Mouse (Mus musculus) embryo, embryonic 9.5 days (tissue): ENCODE results near the gene Tfb1m.

Source experiments
- DNase-seq: peaks from one replicate; pipeline ENCODE4 v3.0.0-alpha.2; 2017; ENCODE audit errors: extremely low spot score

The Tfb1m gene

DNA sequence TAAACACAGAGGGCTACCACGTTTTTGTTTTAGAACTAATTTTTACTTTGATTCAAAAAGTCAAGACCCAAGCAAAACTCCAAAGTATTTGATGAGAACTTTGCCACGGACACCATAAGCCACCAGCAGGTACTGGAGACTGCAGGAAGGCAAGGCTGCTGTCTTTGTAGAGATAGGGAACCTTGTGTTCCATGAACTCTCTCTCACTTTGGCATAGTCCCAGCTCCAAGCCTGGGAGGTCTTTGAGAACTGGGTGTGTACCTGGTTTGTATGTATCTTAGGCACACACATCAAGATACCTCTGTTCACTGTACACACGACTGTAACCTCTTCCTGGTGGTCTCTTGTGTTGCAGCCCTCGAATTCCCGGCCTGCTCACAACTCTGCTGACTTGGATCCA, 43.3 kb downstream of the Tfb1m start:
- no peak for DNase-seq

DNA sequence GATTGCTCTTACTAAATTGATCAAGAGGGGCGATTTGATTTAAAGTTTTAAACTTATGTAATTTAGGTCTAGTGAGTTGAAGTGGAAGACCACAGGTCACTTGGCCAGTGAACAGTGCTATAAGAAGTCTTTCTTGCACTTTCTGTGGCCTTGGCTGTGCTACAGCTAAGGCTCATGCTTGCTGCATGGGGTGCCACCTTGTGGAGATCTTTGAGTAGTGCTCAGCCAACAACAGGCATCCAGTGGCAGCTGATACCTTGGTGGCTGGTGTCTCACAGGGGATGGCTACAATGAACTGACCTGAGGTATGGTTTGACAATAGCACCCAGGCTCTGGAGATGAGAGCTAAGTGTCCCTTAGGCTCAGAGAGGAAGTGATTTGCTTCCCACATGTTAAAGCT, 47.7 kb downstream of the Tfb1m start:
- peak; percentile 49 for DNase-seq

DNA sequence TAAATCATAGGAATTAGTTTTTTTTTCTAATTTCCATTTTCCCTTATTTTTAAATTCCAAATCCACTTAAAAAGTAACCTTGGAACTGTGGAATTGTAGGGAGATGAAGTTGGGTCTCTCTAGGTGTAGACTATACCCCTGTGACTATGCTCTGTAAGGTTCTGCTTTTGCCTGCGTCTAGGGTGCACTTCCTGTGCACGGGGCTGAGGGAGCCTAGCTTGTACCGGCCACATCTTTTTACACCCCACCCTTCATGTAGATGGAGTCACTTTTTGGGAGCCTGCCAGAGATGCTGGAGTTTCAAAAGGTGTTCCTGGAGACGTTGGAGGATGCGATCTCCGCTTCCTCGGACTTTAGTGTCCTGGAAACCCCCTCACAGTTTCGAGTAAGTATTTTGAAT, 51.1 kb downstream of the Tfb1m start:
- DNase-seq = no peak

- no peak for DNase-seq
Measured at GRCm38 (mm10) chr17:3505711-3506110, 51.9 kb downstream of the Tfb1m start.

DNA sequence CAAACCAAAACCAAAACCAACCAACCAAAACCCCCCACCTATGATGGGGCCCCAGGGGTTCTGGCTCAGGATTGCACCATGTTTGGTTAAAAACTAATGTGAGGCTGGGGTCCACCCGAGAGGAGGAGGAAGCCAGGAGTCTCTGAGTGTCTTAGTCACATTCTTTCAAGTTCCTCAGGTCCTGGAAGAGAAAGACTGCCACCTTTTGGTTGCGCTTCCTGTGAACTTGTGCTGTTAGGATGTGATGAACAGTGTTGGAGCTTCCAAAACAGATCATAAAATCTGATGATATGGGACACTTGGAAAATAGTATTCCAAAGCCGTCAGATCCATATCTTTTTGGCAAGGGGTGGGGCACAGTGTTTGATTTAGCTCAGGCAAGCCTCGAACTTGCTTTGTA, 56.6 kb downstream of the Tfb1m start:
- DNase-seq = no peak

DNA sequence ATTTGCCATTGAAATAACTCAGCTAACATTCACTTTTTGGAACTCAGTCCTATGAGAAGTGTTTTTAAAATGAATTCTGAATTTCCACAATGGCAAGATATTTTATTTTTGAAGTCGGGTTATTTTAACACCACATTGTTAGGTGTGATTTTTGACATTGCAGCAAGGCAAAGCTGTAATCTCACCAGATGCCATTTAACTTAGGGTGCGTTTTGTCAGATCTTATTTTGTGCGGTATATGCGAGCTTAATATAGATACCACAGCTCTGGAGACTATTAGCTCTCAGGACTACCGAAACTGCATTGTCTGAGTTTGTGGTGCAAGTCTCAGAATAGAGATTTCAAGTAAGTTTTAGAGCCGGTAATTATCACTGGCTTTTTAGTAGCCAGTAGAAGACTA, 57.5 kb downstream of the Tfb1m start:
- no peak for DNase-seq

GRCm38 (mm10) chr17:3499468-3499867, 58.1 kb downstream of the Tfb1m start:
- DNase-seq = no peak

GRCm38 (mm10) chr17:3498580-3498979, 59.0 kb downstream of the Tfb1m start:
- DNase-seq = no peak

DNA sequence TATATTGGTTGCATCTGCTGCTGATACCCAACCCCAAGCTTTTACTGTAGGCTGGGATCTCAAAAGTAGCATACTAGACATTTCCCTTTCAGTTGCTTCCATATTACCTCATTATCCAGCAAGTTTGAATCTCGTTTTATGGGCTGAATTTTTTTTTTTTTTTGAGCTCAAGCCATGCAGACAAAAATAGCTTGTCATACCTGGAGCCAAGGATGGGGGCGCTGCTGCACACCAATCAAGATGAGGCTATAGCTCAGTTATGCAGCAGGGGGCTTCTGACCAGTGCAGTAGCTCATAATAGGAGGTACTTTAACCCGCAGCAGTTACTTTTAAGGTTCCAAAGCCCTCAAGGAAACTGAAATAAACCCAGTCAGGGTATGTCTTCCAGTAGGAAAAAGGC, 59.5 kb downstream of the Tfb1m start:
- peak; percentile 54 for DNase-seq

DNA sequence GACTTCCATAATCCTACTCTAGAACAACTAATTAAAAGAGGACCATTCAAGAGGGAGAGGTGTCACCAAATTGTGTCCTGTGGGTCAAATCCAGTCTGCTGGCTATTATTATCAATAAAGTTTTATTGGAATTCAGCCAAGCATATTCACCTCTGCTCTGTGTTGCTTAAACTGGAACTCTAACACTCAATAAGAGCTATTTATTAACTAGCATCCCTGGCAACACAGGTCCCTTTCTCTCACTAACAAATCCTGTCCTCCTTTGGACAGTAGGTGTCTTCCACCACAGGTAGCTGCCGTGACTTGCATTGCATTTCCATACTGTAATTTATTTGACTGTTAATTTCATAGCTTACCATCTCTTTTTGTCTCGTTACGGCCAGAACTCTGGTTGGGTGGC, 61.5 kb downstream of the Tfb1m start:
- DNase-seq = no peak

GRCm38 (mm10) chr17:3495576-3495975, 62.0 kb downstream of the Tfb1m start:
- no peak for DNase-seq

DNA sequence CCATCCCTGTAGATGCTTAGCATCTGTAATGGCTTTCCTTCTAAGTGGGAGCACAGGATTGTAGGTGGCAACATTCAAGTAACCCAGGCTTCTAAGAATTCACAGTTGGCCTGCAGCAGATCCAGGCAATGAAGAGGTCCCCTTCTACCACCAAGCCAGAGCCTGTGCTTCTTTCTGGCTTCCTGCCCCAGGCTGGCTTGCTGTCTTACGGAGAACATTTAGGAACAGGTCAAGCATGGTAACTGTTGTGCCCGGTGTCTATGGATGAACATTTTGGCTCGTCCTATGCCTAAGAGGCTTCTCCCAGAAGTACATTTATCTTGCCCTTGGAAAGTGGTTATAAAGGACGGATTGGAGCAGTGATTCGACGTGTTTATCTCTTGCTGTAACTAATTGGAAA, 65.9 kb downstream of the Tfb1m start:
- no peak for DNase-seq

DNA sequence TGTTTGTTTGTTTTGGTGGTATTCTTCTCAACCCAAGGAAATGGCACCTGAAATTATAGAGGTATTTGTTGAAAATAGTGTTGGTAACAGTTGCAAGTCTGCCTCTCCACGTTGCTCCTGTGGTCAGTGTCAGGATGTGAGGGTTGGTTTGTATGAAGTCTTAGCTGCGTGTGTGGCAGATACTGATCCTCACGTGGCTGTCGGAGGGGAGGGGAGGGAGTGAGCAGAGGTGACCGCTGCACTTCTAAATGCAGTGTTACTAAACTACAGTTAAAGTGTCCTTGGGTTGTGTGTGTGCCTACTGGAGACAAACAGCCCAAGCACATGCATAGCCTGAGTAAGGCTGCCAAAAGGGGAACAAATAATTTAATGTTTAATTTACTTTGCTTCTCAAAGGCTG, 66.5 kb downstream of the Tfb1m start:
- no peak for DNase-seq

DNA sequence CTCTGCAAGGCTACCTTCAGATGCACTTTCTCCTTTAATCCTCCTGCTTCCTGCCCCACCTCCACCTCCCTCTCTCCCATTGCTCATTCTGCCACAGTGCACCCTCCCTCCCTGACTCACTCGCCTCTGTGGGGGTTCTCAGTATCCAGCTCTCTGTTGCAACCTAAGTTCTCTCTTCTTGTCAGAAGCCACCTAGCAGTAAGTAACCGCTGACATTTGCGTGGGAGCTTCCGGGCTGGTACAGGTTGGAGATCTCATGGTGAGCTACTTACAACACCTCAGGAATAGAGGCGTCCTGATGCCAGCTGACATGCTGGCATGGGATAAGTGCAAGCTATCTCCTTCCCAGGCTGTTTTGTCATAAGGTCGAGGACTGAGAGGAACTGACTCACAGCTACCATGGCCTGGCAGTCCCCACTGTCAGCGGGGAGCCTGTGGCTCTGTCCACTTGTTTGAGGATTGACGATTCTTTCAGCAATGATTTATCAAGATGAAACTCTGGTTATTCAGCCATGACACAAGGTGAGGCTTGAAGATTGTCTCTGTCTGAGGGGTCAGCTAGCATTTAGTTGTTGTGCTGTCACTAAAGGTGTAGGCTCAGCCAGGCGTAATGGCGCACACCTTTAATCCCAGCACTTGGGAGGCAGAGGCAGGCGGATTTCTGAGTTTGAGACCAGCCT, 67.2 kb downstream of the Tfb1m start:
- DNase-seq = no peak

DNA sequence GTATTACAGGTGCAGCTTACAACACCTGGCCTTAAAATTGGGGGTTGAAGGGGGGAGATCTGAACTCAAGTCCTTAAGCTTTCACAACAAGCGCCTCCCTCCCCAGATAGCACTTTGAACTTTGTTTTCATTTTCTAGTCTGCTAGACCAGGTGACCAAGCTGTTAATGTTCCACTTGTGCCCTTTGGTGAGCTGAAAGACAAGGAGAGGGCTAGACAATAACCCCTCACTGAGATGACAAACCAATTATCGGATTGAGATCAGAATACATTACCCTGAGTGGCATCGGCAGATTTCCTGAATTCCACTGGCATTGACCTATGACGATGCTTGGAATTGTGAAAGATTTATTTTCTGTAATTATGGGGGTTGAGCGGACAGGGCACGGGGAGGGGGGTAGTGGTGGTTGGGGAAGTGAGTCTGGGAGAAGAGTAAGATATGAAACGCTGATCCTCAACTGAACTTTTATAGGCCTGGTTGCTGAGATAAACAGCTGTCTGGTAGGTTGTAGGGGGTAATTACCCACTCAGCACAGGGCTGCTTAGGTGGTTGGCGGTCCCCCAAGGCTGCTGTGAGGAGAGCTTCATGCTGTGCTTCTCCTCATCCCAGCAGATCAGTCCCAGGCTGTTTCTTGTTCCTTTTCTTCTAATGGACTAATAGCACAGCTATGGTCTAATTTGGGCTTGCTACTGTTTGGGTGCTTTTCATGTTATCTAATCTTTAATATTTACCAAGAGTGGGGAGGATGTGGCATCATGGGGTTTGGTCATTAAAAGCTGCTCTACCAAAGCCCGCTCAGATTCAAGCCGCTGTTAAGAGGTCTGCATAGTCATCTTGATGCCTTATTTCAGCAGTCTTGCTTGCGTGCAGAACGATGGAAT, 69.6 kb downstream of the Tfb1m start:
- DNase-seq = no peak

GRCm38 (mm10) chr17:3487211-3487610, 70.4 kb downstream of the Tfb1m start:
- DNase-seq = no peak

- no peak for DNase-seq
Measured at GRCm38 (mm10) chr17:3485851-3486250, 71.7 kb downstream of the Tfb1m start.

DNA sequence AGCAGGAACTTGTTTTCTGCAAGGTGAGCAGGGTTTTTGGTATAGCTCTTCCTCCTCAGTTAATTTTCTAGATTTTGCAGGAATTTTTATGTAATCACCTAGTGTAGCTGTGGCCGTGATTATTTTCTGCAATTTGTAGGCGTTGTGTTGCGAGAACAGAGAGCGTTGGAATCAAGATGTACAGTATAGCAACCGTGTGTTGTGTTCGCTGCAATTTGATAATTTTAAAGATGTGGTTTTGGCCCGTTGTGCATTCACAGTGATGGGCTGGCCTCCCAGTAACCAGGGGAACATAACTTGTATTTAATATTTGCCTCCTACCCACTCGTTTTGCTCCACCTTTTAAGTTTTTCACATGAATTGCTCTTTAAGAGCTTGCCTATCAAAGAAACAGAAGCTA, 74.5 kb downstream of the Tfb1m start:
- DNase-seq = no peak

- no peak for DNase-seq
Measured at GRCm38 (mm10) chr17:3481576-3482575, 75.7 kb downstream of the Tfb1m start.

GRCm38 (mm10) chr17:3476546-3476945, 81.0 kb downstream of the Tfb1m start:
- DNase-seq = no peak

GRCm38 (mm10) chr17:3472018-3472417, 85.6 kb downstream of the Tfb1m start:
- DNase-seq = no peak
